Mouse (Mus musculus) spleen, adult 2 months (tissue): ENCODE data around the gene Fbxl13.

Experiments used
- CTCF ChIP-seq: fragments of 200-500 bp; IDR thresholded peaks from 2 replicates; pipeline ENCODE4 v1.5.1; 2011; ENCODE audit warnings: mild to moderate bottlenecking, inconsistent platforms; ENCODE audit not compliant: insufficient read depth, insufficient read length, insufficient replicate concordance; ENCODE audit errors: extremely low read depth
- POLR2A ChIP-seq: fragments of 200-500 bp; IDR thresholded peaks from 2 replicates; pipeline ENCODE4 v1.6.1; 2011; ENCODE audit warnings: low read depth, low read length, inconsistent platforms

DNA sequence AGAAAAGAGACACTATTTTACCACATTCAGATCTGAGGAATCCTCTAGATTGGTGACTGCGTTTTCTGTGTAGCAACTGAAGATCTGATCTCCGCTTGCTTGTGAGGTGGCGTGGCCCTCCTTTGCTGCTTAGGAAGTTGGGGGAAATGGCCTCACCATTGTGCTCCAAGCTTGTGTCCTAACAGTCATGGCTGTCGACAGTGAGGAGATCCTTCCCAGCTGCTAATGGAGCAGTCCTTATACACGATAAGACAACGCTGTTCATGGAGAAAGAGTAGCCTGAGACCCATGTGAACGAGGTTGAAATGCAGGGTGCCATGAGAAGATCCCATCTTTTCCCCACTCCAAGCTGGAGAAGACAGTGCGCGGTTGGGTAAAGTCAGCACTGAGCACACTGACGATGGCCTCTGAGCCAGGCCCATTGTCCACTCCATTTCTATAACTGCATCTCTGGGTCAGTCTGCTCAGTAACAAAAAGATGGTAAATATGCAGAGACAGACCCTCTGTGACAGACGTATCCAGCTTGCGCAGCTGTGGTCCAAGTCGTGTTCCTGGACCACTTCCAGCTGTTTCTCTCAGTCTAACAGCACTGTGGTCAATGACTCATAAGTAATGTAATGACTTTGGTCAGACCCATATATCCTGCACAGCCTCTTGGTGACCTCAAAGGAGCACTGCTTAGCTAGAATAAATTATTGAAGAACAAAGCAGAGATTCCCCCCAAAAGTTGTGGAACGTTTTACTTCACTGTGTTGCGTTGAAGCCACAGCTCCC, 117.2 kb downstream of the Fbxl13 start:
- TF ChIP-seq CTCF (no peak), POLR2A (no peak)
